Mouse (Mus musculus): ENCODE results near the gene Emilin3.

- TF ChIP-seq CTCF (IDR thresholded peaks at IDR 0.05; ENCODE audit: insufficient read depth, low read length) = no peak
- TF ChIP-seq POLR2A (IDR thresholded peaks at IDR 0.05; ENCODE audit: borderline replicate concordance, extremely low read depth, low read depth, low read length) = no peak
These were observed at the start of gene Emilin3 for GRCm38 (mm10) chr2:160912231-160912671.
